Mouse (Mus musculus) neural tube, embryonic 11.5 days (tissue): Measurements from ENCODE around the gene Ergic1. TPM values are rescaled to one million over a fixed set of nuclear protein-coding genes. Genes with fewer than 3 reads are reported as not detected.

Experiments used
- ATAC-seq: fragments of 200-750 bp; cut with Nextera tagmentation; 2 replicates; pipeline ENCODE4 v1.8.0; 2017; ENCODE audit warnings: moderate number of reproducible peaks, mild to moderate bottlenecking, moderate TSS enrichment, moderate library complexity; ENCODE audit not compliant: insufficient read depth, low FRiP score, low TSS enrichment
- DNase-seq: peaks from one replicate; pipeline ENCODE4 v3.0.0-alpha.2; 2015; ENCODE audit warnings: low spot score
- H3K27ac ChIP-seq: fragments of 300-500 bp; sonication (generic); 2 replicates; pipeline ENCODE4 v1.5.1; 2014; ENCODE audit warnings: low read depth, mild to moderate bottlenecking, low read length
- H3K27me3 ChIP-seq: fragments of 300-500 bp; sonication (generic); 2 replicates; pipeline ENCODE4 v1.6.1; 2014; ENCODE audit warnings: mild to moderate bottlenecking, low read length, mixed read lengths; ENCODE audit not compliant: control insufficient read depth, insufficient read depth
- H3K36me3 ChIP-seq: fragments of 300-500 bp; sonication (generic); 2 replicates; pipeline ENCODE4 v1.6.1; 2014; ENCODE audit warnings: mild to moderate bottlenecking, low read length, moderate library complexity, mixed read lengths; ENCODE audit not compliant: control insufficient read depth, insufficient read depth
- H3K4me1 ChIP-seq: fragments of 300-500 bp; sonication (generic); 2 replicates; pipeline ENCODE4 v1.6.1; 2014; ENCODE audit warnings: low read length, mixed read lengths; ENCODE audit not compliant: control insufficient read depth, insufficient read depth
- H3K4me2 ChIP-seq: fragments of 300-500 bp; sonication (generic); 2 replicates; pipeline ENCODE4 v1.6.1; 2014; ENCODE audit warnings: low read depth, mild to moderate bottlenecking, moderate library complexity
- H3K4me3 ChIP-seq: fragments of 300-500 bp; sonication (generic); 2 replicates; pipeline ENCODE4 v1.5.1; 2014; ENCODE audit warnings: low read depth, low read length
- H3K9ac ChIP-seq: fragments of 300-500 bp; sonication (generic); 2 replicates; pipeline ENCODE4 v1.6.1; 2014; ENCODE audit warnings: mild to moderate bottlenecking, low read length
- H3K9me3 ChIP-seq: fragments of 300-500 bp; sonication (generic); 2 replicates; pipeline ENCODE4 v1.6.1; 2016; ENCODE audit warnings: low read length; ENCODE audit not compliant: control insufficient read depth
- WGBS: fragments of 180-500 bp; shearing (Covaris S2); extraction: QIAGEN DNeasy Blood & Tissue Kit; methylation state at CpG from one replicate; pipeline ENCODE4 v1.1.7; 2014; 5-methylcytosine and 5-hydroxymethylcytosine counted together
- polyA plus RNA-seq: library from polyadenylated mRNA; unstranded; fragments of >200 nt; fragmentation: Nextera tagmentation; extraction: Ambion mirVana; gene quantifications from 2 replicates; pipeline ENCODE4 v1.2.1, GENCODE M21; 2014

Ergic1 gene
- polyA plus RNA-seq, 1 experiment from 2014 or later, result 126 TPM

DNA sequence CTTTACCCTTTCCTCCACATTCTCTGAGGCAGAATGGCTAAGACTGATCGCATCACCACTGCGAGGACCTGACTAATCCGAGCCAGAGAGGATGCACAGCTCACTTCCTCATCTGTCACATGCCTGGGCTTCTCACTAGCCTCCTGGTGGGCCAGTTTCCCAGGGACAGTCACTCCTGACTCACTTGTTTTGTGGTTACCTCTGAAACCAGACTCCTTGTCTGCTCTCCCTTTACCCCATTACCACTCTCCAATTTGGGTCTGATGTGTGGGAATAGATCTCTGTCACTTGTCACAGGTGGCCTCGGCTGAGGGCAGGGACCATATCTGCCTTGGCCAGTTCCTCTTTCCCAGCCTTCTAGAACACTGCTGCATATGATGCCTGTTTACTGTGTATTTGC, 44.3 kb downstream of the Ergic1 start:
- Histone ChIP-seq H3K4me3 (no peak overlapping the region), H3K27me3 (no peaks in the 10 kb centered on the region), H3K36me3 (peaks cover 3% of the 10 kb centered on the region), H3K4me1 (peaks cover 9% of the 10 kb centered on the region; the same call in 1 of the 2 replicates), H3K27ac (no peak overlapping the region), H3K9ac (no peak overlapping the region), H3K9me3 (no peaks in the 10 kb centered on the region), H3K4me2 (no peak overlapping the region)
- 93% methylated on average over 4 of the region's 4 CpGs for WGBS
- ATAC-seq (no peak), DNase-seq (no peak)

DNA sequence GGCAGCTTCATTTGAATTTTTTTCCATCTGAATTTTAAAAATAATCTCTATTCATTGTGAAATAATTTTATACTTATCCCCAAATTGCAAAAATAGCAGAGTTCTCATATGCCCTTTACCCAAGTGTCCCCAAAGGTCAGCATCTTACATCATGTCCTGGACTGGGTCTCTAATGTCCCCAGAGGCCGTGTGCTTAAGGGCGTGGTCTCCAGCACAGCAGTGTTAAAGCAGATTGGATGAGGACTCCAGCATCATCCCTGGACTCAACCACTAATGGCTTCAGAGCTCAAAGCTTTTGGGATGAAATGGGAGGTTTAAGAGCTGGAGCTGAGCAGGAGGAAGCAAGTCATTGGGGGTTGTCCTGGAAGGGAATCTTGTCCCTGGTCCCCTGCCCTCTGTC, 45.2 kb downstream of the Ergic1 start:
- Histone ChIP-seq H3K9me3 (no peaks in the 10 kb centered on the region), H3K27ac (no peak overlapping the region), H3K9ac (no peak overlapping the region), H3K4me1 (peaks cover 8% of the 10 kb centered on the region; the same call in 1 of the 2 replicates), H3K4me3 (no peak overlapping the region), H3K4me2 (no peak overlapping the region), H3K36me3 (peaks cover 3% of the 10 kb centered on the region), H3K27me3 (no peaks in the 10 kb centered on the region)
- ATAC-seq (no peak), DNase-seq (no peak)
- WGBS, result 83% methylated on average over 2 of the region's 2 CpGs

DNA sequence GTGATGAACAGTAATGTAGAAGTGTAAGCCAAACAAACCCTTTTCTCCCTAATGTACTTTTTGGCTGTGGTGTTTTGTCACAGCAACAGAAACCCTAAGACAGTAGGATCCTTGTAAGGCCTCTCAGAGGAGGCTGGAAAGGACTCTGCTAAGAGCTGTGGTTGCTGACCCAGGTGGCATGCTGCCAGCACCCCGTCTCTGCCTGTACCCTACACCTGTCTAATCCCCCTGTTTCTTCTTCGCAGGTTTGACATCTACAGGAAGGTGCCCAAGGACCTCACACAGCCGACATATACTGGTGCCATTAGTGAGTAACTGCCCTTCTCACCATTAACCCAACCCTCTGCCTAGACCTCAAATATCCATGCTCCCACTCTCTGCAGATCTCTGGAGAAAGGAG, 47.1 kb downstream of the Ergic1 start:
- DNase-seq (no peak), ATAC-seq (no peak)
- Histone ChIP-seq H3K9me3 (no peaks in the 10 kb centered on the region), H3K4me2 (no peak overlapping the region), H3K9ac (no peak overlapping the region), H3K4me3 (no peak overlapping the region), H3K27ac (no peak overlapping the region), H3K4me1 (no peaks in the 10 kb centered on the region), H3K27me3 (no peaks in the 10 kb centered on the region), H3K36me3 (peaks cover 3% of the 10 kb centered on the region)
- WGBS, result 90% methylated on average over 3 of the region's 3 CpGs

DNA sequence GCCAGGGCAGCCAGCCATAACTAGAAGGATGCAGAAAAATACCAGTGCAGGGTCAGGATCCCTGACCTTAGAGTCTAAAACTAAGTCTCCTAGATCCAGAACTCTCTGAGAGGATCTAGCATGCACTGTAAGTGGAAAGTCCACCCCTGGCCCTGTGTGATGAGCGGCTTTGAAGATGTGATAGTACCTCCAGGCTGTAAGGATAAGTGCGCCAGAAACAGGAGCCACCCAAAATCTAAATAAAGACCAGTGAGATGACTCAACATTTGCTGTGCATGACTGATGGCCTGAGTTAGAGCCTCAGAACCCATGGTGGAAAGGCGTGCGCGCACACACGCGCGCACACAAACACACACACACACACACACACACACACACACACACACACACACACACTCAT, 47.6 kb downstream of the Ergic1 start:
- WGBS, result 98% methylated on average over 5 of the region's 8 CpGs
- H3K9me3 ChIP-seq, result no peaks in the 10 kb centered on the region
- no peak overlapping the region for H3K4me2 ChIP-seq
- DNase-seq, result no peak
- peaks cover 3% of the 10 kb centered on the region for H3K36me3 ChIP-seq
- H3K27ac ChIP-seq, result no peak overlapping the region
- no peak for ATAC-seq
- H3K9ac ChIP-seq, result no peak overlapping the region
- H3K27me3 ChIP-seq, result no peaks in the 10 kb centered on the region
- no peaks in the 10 kb centered on the region for H3K4me1 ChIP-seq
- no peak overlapping the region for H3K4me3 ChIP-seq

DNA sequence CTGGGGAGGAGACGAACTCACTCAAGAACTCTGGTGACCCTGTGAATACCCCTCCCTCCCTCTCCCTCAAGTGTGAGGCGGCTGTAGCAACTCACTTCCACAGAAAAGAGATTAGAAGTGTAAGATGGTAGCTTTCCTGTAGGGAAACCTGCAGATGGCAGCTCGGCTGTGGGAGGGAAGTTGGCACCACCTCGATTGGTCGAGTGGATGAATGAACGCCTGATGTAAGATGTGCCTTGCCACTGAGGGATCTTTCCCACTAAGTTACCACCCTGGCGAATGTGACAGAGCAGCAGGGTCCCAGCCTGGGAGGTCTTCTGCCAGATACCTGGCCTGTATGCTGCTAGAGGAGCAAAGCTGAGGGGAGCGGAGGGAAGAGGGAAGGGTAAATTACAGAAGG, 48.5 kb downstream of the Ergic1 start:
- WGBS, result 89% methylated on average over 8 of the region's 8 CpGs
- Histone ChIP-seq H3K4me2 (no peak overlapping the region), H3K27me3 (no peaks in the 10 kb centered on the region), H3K4me3 (no peak overlapping the region), H3K27ac (no peak overlapping the region), H3K9me3 (no peaks in the 10 kb centered on the region), H3K36me3 (peaks cover 3% of the 10 kb centered on the region), H3K4me1 (no peaks in the 10 kb centered on the region), H3K9ac (no peak overlapping the region)
- ATAC-seq (no peak), DNase-seq (no peak)

DNA sequence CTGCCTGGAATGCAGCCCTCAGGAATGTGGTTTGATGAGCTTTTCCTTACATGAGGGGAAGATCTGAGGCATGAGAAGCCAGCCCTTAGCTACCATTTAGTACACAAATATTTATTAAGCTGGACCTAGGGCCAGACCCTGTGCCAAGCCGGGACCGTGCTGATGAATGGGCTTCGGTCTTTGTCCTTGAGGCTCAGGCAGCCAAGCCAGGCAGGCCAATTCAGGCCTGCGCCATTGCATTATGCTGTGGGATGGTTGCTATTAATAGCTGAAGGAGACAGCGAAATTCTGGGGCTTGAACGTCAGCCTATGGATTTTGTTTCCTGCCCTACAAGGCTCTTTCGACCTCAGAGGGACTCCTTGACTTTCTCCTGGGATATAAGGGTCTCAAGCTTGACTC, 50.0 kb downstream of the Ergic1 start:
- no peak overlapping the region for H3K27ac ChIP-seq
- no peaks in the 10 kb centered on the region for H3K27me3 ChIP-seq
- peaks cover 6% of the 10 kb centered on the region for H3K36me3 ChIP-seq
- no peak for DNase-seq
- H3K4me2 ChIP-seq, result no peak overlapping the region
- WGBS, result 85% methylated on average over 7 of the region's 7 CpGs
- no peaks in the 10 kb centered on the region for H3K4me1 ChIP-seq
- no peak overlapping the region for H3K9ac ChIP-seq
- no peak overlapping the region for H3K4me3 ChIP-seq
- no peak for ATAC-seq
- no peaks in the 10 kb centered on the region for H3K9me3 ChIP-seq

DNA sequence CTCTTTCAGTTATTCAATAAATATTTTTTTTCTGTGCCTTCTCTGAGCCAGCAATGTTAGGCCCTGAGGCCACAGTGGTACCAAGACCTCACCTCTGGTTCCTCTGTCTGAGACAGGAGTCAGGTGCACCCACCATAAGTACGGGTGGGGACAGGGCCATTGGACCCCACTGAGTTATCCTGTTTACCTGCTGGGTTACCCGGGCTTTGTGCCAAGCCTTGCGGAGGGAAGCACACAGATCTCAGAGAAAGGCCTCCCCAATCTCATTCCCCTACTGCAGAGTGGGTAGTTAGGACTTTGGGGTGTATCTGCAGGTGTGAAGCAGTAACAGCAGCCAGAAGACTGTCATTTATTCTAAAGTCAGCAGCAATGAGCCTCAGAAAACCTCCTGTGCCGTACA, 50.6 kb downstream of the Ergic1 start:
- H3K27me3 ChIP-seq, result no peaks in the 10 kb centered on the region
- H3K4me1 ChIP-seq, result no peaks in the 10 kb centered on the region
- WGBS, result 91% methylated on average over 4 of the region's 4 CpGs
- no peak overlapping the region for H3K9ac ChIP-seq
- H3K36me3 ChIP-seq, result peaks cover 7% of the 10 kb centered on the region
- DNase-seq (no peak), ATAC-seq (no peak)
- no peak overlapping the region for H3K4me3 ChIP-seq
- H3K4me2 ChIP-seq, result no peak overlapping the region
- no peak overlapping the region for H3K27ac ChIP-seq
- no peaks in the 10 kb centered on the region for H3K9me3 ChIP-seq

DNA sequence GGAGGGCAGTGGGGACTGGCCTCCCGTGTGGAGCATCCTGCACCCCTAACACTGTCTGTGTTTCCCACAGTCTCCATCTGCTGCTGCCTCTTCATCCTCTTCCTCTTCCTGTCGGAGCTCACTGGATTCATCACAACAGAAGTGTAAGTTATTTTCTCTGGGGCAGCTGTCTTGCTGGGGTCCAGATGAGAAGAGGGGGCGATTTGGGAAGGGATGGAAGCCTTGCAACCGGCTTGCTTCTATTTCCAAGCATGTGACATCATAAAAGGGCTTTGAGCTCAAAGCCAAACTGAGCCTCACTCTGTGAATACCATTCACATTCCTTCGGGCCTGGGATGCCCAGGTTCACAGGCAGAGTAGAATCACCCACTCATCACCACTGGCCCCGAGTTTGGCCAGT, 53.0 kb downstream of the Ergic1 start:
- WGBS, result 91% methylated on average over 6 of the region's 6 CpGs
- Histone ChIP-seq H3K36me3 (peaks cover 6% of the 10 kb centered on the region), H3K27me3 (no peaks in the 10 kb centered on the region), H3K4me1 (no peaks in the 10 kb centered on the region), H3K9ac (no peak overlapping the region), H3K4me3 (no peak overlapping the region), H3K4me2 (no peak overlapping the region), H3K9me3 (no peaks in the 10 kb centered on the region), H3K27ac (no peak overlapping the region)
- DNase-seq (no peak), ATAC-seq (no peak)

DNA sequence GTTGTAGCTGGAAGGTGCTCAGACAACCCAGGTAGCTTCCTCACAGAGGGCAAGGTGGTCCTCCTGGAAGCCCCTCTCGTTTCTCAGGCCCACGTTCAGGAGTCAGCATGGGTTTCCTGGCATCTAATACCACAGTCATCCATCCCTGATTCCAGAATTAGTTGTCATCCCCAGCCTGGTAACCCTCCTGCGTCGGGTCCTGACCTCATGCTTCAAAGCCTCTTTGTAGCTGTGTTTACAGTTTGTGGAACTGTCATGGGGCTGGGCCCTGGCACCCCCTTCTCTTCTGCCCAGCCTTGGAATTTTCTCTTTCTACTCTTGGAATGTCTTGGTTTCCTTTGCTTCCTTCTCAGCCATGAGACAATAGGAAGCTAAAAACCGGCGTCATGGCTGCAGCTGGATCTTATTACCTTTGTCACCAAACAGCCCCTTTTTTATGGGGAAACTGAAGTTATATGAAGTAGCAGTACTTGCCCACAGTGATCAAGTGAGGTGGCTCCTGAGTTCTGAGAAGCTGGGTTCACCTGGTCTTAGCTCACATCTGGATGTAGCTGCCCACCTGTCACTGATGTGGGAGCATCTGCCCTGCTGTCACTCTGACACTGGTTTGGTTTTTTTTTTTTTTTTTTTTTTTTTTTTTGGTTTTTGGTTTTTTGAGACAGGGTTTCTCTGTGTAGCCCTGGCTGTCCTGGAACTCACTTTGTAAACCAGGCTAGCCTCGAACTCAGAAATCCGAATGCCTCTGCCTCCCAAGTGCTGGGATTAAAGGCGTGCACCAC, 53.6 kb downstream of the Ergic1 start:
- WGBS, result 89% methylated on average over 9 of the region's 9 CpGs
- H3K9me3 ChIP-seq, result no peaks in the 10 kb centered on the region
- no peak overlapping the region for H3K4me2 ChIP-seq
- DNase-seq (no peak), ATAC-seq (no peak)
- H3K36me3 ChIP-seq, result peaks cover 6% of the 10 kb centered on the region
- H3K27me3 ChIP-seq, result no peaks in the 10 kb centered on the region
- no peak overlapping the region for H3K4me3 ChIP-seq
- no peaks in the 10 kb centered on the region for H3K4me1 ChIP-seq
- no peak overlapping the region for H3K9ac ChIP-seq
- no peak overlapping the region for H3K27ac ChIP-seq
